Mouse (Mus musculus) myocyte (in vitro differentiated cells): ENCODE measurements around the gene Rreb1.

Experiments used
- CEBPB ChIP-seq: IDR thresholded peaks from 2 replicates; pipeline ENCODE4 v1.6.1; 2011; ENCODE audit warnings: mild to moderate bottlenecking, moderate library complexity; ENCODE audit not compliant: poor library complexity, insufficient read depth, severe bottlenecking
- E2F4 ChIP-seq: IDR thresholded peaks from one replicate; pipeline ENCODE4 v1.6.1; 2011; ENCODE audit warnings: mild to moderate bottlenecking, control low read depth, moderate library complexity; ENCODE audit not compliant: insufficient read depth
- MAX ChIP-seq: IDR thresholded peaks from one replicate; pipeline ENCODE4 v1.6.1; 2011; ENCODE audit warnings: low read depth, mild to moderate bottlenecking, control low read depth
- MYOD1 ChIP-seq, 3 experiments: IDR thresholded peaks; one replicate each; pipeline ENCODE4 v1.6.1; 2011; ENCODE audit warnings: control low read depth in 2 of 3, low read depth in 2 of 3, mild to moderate bottlenecking in 2 of 3, moderate library complexity in 1 of 3; ENCODE audit not compliant: insufficient read length in 2 of 3, control insufficient read depth in 1 of 3
- MYOG ChIP-seq, 3 experiments: IDR thresholded peaks; one replicate each; pipeline ENCODE4 v1.6.1; 2011; ENCODE audit warnings: control low read depth in 2 of 3, low read depth in 2 of 3, mild to moderate bottlenecking in 2 of 3; ENCODE audit not compliant: insufficient read length in 2 of 3, control insufficient read depth in 1 of 3, insufficient read depth in 1 of 3
- POLR2A ChIP-seq: IDR thresholded peaks from one replicate; pipeline ENCODE4 v1.6.1; 2011; ENCODE audit warnings: low read depth, mild to moderate bottlenecking, control low read depth, moderate library complexity; ENCODE audit not compliant: insufficient read length
- POLR2AphosphoS2 ChIP-seq: IDR thresholded peaks from one replicate; pipeline ENCODE4 v1.6.1; 2011; ENCODE audit warnings: low read depth, control low read depth; ENCODE audit not compliant: insufficient read length
- SRF ChIP-seq: IDR thresholded peaks from one replicate; pipeline ENCODE4 v1.6.1; 2011; ENCODE audit warnings: low read depth; ENCODE audit not compliant: control insufficient read depth, insufficient read length
- TCF12 ChIP-seq: IDR thresholded peaks from one replicate; pipeline ENCODE4 v1.6.1; 2011; ENCODE audit warnings: mild to moderate bottlenecking, control low read depth; ENCODE audit not compliant: poor library complexity, insufficient read depth, severe bottlenecking
- TCF3 ChIP-seq: IDR thresholded peaks from one replicate; pipeline ENCODE4 v1.6.1; 2011; ENCODE audit warnings: low read depth, control low read depth; ENCODE audit not compliant: insufficient read length
- USF1 ChIP-seq: IDR thresholded peaks from one replicate; pipeline ENCODE4 v1.6.1; 2011; ENCODE audit warnings: low read depth, mild to moderate bottlenecking, control low read depth, moderate library complexity

GRCm38 (mm10) chr13:37958498-37959238 is 180.5 kb downstream of the Rreb1 start:
- no peak for TF ChIP-seq MYOD1 (IDR thresholded peaks at IDR 0.05; ENCODE audit: control insufficient read depth in 1 of 3, insufficient read length in 2 of 3, low read depth in 2 of 3)
- no peak for TF ChIP-seq POLR2A
- no peak for TF ChIP-seq MAX
- TF ChIP-seq MYOG (IDR thresholded peaks at IDR 0.05; ENCODE audit: control insufficient read depth in 1 of 3, insufficient read depth in 1 of 3, insufficient read length in 2 of 3, low read depth in 2 of 3) = no peak
- no peak for TF ChIP-seq TCF12
- TF ChIP-seq USF1 = no peak
- TF ChIP-seq E2F4 = no peak
- no peak for TF ChIP-seq POLR2AphosphoS2
- no peak for TF ChIP-seq TCF3
- TF ChIP-seq CEBPB = no peak
- no peak for TF ChIP-seq SRF
